Mouse (Mus musculus): Measurements from ENCODE around the gene Hormad2.

Hormad2 gene

DNA sequence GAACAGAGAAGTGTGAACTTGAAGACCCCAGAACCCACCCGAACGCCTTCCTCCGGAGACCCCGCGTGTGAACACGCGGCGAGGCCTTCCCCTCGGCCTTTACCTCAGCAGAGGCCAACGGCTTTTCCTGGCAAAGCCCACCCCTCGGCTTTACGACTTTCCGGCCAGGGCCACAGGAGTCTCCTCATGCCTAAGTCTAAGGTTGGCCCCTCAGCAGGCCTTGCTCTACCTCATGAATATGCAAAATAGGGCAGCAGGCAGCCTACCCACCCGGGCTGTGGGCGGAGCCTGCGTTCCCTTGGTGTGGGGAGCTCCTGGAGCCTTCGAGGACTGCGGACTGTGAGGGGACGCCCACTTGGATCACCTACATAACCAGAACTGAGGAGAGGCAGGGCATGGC is at the start of gene Hormad2:
Gene Hormad2, minus strand, starts transcription at position 128 of the 400 bp plus-strand sequence.
- DNase-seq: no peak

DNA sequence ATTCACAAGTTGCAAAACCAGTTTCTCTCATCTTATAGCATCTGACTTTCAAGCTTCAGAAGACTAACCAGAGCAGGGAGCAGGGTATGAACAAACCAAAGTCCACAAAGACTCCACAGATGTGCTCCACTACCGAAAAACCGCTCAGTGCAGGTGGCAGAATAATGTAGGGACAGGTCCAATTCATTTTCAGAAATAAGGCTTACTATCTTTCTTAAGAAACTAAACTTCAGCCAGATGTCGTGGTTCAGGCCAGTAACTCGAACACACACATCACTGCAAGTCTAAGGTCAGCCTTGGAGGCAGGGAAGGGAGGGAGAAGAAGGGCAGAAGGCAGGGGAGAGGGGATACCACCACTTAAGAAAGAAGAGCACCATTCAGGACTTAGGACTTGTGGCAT is 48.3 kb upstream of the Hormad2 start:
- DNase-seq: no peak

DNA sequence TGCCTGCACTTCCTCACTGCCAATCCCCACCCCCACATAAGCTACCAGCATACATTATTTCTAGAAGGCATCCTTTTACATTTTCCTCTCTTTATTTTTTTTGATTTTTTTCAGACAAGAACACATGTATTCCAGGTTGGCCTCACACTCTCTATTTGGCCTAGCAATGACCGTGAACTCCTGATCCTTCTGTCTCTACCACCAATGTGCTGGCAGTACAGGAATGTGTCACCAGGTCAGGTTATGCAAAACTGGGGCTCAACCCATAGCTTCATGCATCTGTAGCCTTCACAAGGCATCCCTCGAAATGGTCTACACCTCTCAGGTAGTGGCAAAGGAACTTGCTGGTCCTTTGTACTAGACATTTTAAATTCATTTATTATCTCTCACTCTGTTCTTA is 47.9 kb upstream of the Hormad2 start:
- no peak for DNase-seq

DNA sequence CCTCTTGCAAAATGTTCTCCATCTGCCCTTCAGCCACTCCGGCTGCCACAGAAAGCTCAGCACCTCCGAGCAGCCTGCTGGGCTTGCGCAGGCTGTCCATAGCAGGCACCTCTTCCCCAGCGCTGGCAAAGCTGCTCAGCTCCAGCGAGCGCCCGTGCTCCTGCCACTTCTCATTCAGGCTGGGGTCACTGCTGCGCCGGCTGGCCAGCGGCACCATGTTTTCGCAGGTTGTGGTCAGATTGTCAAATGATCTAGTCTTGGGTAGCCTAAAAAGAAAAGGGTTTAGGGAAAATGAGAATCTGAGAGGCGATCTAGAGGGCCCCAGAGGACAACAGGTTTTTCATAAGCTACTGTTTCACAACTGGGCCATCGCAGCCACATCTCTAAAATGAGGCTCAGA is 47.5 kb upstream of the Hormad2 start:
- no peak for DNase-seq

DNA sequence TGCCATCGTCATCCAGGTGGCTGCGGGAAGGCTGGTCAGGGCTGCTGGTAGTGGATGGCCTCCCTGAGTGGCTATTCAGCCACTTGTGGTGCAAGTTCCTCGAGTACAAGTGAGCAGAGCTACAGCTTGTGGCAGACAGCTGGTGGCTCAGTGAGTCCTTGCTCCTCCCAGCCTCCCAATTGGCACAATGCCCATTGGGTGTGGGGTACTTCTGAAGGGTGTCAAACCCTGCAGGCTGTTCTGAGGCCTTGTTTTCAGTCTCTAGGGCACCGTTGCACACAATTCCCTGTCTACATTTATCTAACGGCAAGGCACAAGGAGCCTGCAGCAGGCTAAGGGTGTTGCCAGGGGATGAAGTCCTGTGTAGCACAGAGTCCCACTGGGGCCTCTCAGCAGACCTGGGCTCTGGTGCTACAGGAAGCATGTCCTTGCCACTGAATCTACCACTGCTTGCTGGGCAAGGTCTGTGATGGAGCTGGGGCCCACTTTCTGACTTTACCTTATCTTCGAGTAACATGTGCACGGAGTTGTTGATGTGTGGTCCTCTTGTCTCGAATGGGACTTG is 46.6 kb upstream of the Hormad2 start:
- no peak for DNase-seq

DNA sequence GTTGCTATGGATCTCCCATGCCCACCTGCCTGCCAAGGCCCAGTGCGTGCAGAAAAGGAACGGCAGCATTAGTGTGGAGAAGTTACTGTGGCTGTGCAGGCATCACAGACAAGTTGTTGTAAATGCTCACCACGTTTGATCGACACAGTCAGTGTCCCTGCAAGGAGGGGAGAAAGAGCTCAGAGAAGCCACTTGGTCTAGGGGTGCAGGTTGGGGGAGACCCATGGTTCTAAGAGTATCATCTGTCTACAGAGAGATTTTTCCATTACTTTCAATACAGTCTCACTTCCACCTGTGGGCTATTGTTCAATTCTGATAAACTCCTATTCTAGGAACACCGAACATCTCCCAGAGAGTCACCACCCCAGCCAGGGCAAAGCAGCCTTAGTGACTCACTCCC is 43.6 kb upstream of the Hormad2 start:
- DNase-seq: no peak

DNA sequence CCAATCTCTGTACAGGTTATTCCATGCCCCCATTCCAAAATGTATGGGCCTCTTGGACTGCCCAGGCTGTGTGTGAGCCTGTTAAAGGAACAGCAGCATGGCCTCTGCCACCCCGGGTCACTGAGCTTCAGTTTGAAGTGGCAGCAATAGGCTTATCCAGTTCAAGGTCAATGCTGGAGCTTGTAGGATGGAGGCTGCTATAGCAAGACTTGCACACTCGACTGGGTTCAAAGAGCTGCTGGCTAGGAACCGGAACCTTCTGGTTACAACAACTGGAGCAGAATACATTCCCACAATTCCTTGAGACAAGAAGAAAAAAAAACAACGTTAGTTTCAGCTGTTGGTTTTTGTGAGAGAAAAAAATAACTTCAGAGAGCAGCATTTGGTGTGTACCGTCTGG is 41.7 kb upstream of the Hormad2 start:
- no peak for DNase-seq

DNA sequence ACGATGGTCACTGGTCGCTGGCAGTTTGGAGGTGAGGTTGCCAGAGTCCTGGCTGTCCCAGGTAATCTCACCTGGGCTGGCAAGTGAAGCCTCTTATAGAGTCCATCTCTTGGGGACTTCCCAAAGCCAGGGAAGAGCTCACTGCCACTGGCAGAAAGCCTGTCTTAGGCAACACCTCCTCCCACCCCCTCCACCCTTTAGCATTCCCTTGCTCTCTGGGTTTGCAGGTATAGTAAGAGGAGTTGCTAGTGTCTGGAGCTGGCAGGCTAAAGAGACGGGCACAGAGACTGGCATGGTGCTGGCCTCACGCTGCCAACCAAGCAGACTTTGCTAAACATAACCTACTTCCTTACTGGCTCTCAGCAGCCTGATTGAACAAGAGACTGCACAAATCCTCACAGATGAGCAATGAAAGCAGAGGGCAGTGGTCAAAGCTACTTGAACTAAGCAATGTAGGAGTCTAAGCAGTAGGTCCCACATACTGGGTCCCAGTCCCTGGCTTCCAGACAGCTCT is 35.3 kb upstream of the Hormad2 start:
- DNase-seq: no peak

DNA sequence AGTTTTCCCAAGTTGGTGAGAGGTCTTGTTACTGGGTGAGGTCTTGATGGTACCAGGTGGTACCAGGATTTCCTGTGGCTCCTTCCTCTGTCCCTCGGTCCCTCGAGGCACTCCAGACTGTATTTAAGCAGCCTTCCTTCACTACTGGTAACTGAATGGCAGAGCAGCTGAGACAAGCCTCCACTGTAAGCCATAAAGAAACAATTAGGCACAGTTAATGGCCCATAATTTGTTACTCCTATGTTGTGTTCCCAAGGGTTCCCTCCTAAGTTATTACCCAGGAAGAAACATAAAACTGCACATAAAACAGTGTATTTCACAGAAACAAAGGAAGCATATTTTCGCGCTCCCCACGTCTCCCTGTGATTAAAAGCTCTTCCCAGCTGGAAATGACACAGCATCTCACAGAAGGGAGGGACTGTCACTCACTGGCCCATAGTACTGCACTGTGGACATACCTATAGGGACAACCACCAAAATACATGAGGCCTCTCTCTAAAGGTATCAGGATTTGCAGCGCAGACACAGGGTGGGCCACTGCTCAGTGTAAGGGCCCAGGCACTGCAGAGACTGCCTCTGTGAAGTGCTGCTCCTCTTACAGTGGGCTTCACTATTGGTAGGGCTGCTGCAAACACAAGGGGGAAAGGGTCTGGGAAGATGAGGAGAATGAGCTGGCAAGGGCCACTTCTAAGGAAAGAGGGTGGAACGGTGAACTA is 31.7 kb upstream of the Hormad2 start:
- DNase-seq: no peak

DNA sequence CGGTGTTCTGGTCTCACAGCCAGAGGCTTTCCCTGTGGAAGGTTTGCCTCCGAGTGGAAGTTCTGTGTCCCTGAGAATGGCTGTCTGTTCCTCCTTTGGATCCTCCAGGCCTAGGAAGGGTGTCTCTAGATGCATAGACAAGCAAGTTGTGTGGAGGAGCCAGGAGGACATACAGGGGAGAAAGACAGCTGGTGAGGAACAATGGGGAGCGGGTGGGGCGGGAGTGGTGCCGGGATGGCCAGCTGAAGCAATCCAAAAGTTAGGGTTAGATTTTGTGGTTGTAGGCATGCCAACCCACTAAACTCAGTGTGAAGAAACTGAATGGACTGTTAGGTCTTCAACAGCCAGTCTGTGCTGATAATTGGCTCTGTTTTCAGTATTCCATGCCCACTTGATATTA is 30.8 kb upstream of the Hormad2 start:
- no peak for DNase-seq

DNA sequence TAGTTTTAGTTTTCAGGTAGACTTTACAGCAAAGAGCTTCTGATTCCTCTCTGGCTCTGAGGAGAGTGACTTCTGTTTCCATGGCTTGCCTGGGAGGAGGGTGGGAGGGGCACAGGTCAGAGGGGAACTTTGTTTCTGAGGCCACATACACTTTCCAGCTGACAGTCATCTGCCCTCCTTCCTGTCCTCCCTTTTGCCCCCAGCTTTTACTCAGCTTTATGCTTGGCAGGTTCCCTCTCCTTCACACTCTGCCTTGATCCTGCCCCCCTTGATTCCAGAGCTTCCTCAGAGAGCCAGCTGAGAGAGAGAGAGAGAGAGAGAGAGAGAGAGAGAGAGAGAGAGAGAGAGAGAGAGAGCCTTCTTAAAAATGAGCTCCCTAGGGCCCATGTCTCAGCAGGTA is 30.3 kb upstream of the Hormad2 start:
- no peak for DNase-seq

DNA sequence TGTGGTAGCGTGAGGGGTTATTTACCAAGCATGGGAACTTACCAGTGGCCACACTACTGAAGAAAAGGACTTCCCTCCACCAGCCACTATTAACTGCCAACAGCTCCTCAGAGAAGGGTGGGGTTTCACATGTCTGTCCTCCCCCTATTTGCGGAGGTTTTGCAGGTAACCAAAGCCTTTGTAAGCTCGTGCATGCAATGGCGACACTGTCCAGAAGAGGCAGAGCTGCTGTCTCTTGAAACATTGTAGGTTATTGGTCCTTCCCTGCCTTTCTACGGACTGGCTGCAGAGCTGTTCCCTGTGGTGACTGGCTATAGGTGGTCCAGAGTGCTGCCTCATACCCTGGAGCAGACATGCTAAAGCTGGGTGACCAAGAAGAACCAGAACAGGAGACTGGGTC is 28.2 kb upstream of the Hormad2 start:
- no peak for DNase-seq

DNA sequence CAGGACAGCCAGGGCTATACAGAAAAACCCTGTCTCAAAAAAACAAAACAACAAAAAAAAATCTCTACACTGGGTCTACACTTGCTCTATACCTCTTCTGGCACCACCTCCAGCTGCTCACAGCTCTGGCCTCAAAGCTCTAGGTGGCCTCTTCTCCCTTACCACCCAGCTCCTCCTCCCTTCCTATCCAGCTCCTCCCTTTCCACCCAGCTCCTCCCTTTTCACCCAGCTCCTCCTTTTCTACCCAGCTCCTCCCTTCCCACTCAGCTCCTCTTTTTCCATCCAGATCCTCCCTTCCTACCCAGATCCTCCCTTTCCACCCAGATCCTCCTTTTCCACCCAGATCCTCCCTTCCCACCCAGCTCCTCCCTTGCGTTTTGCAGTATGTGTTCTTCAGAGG is 26.5 kb upstream of the Hormad2 start:
- no peak for DNase-seq

DNA sequence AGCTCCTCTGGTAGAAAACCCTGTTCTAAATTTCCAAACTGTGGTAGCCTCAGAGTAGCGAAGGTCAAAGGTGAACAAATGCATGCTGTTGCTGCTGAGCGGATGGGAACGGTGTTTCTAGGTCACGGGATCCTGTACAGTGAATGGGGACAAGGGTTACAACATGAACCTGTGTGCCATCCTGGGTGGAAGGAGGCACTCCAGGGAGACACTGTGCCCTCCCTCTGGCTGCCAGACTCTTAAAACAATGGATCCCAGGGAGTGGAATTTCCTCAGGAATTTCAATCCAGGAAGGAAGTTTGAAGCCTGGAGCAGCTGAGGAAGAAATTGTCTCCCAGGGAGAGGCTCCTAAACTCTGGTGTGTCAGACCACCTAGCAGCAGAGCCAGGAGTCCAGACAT is 25.3 kb upstream of the Hormad2 start:
- DNase-seq: no peak

DNA sequence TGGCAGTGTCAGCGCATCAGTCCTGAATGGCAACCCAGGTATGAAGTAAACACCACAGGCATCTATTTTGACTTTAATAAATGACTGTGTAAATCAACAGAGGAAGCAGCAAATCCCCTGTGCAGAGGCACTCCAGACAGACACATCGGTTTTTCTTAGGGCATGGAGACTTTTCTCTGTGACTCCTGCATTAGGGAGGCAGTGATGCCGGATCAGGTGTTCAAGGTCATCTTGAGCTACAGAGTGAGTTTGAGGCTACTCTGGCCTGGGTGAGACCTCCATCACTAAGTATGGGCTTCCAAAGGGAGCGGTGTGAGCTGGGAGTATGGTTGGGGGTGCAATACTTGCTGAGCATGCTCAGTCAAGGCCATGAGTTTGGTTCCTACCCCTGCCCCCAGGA is 23.7 kb upstream of the Hormad2 start:
- DNase-seq: no peak

DNA sequence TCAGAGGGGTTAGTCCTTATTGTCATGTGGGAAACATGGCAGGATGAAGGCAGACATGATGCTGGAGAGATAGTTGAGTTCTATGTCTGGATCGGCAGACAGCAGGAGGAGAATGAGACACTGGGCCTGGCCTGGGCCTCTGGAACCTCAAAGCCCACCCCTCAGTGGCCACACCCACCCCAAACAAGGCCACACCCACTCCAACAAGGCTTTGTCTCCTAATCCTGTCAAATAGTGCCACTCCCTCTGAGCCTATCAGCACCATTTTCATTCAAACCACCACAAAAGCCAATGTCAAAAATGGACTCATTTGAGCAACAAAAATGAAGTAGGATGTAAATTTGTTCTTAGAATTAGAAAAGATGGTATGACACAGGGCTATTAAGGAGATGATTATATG is 23.3 kb upstream of the Hormad2 start:
- no peak for DNase-seq

DNA sequence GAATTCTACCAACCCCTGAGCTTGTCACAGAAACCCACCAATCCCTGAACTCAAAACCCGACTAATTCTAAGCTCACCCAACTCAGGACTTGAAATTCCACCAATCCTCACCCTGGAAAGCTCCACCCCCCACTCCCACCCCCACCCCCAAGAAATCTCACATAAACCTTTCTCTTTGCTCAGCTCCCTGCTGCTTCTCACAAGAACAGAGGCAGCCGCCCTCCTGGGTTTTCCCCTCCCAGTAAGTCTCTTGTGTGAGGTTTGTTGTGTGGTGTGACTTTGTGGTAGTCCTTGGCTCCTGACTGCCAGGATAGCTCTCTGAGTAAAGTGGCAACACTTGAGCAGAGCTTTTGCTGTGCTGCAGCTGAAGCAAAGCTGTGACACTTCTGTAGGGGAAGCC is 22.0 kb upstream of the Hormad2 start:
- DNase-seq: no peak

DNA sequence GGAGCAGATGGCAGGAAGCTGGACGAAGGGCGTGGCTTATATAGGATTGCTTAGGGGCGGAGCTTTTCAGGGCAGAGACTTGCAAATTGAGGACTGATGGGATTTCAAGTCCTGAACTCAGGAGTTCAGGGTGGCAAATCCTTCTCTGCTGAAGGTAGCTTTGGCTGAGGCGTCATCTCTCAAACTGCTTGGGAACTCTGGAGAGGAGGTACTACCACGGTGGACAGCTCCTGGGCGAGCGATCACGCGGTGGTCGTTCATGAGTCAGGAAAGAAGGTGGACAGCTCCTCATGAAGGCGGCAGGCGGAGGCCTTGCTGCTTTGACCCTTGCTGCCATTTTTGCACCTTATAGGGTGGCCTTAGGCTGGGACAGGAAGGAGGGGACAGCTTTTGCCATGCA is 20.2 kb upstream of the Hormad2 start:
- no peak for DNase-seq

DNA sequence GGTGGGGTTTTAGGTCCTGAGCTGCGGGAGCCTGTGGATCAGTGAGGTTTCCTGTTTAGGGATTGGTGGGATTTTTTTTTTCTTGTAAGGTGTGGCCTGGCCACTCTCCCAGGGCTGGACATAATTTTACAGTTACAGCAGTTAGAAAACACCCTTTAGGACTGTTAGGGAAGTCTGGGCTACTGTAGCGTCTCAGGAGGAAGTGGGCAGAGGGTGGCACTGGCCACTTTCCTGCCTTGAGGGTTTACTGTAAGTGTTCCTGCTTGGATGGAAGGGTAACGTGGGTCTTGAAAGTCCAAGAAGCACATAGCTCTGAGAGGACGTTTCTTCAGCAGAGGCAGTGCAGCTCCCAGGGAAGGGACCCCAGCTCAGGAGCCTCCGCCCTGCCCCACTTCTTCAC is 19.7 kb upstream of the Hormad2 start:
- no peak for DNase-seq

DNA sequence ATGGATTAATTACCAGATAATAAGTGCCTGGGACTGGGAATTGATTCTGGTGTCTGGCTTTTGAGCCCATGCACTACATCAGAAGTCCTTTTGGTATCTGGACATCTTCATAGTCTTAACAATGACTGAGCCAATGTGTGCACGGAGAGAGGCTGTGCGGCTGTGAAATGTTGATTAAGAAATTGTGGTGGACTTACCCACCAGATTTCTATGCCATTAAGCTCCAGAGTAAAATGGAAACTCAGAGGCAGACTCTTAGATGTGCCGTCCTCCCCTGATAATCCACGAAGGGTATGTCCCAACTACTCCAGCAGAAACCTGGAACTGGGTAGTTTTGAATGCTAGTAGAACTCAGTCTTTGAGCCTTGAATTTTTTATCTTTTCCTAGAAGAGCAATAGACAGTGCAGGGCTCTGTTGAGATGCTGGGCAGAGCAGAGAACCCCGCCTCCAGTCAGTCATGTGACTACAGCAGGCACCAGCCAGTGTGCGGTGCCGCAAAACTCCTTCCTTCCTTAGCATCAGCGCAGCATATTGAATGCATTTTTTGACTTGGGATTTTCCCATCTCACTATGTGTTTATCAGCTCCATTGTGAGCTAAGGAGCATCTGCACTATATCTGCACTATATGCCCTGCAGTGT is 14.1 kb upstream of the Hormad2 start:
- no peak for DNase-seq

DNA sequence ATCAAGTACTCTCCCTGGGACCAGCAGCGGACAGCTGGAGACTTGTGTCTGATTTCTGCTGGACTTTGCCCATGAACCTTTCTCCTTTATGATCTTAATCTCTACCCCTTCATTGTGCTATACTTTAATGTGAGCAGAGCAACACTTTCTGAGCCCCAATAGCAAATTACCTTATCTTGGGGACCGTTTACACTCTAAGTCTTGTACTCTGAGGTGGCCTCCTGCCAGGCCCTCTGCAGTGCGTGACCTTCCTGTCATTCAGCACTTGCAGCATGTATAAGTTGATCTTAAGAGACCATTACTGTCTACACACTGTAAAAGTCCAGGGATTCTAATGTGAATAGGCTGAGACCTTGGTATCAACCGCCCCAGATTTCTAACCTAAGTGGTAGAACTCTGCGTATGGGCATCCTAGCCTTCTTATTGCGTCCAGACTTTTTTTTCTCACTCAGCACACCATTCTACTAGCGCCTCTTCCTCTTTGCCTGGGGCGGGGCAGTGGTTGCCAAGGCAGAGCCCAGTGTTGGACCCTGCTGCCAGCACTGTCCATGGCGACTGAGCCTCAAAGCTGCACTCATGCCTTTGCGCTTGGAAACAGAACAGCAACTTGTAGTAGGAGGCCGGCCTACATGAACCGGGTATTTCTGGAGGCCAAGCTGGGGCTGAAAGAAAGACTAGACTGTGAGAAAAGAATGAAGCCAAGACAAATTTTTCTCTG is 11.7 kb upstream of the Hormad2 start:
- DNase-seq: no peak

DNA sequence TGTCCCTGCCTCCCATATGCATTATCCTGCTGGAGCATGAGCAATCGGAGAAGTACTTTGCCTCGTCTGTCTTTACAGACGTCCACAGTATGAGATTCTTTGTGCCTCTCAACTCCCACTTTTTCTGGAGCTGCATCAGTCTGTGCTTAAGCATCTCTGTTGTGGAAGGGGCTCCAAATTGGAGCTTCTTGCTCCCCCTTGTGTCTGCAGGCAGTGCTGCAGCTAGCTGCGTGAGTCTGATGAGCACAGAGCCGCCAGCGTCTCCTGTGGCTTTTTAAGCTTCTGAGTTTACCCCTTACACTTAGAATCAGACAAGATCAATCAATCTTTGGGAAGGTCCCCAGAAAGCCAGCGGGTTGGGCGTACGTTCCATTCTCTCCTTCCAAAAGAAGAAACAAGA is 10.2 kb upstream of the Hormad2 start:
- DNase-seq: peak; percentile 70

DNA sequence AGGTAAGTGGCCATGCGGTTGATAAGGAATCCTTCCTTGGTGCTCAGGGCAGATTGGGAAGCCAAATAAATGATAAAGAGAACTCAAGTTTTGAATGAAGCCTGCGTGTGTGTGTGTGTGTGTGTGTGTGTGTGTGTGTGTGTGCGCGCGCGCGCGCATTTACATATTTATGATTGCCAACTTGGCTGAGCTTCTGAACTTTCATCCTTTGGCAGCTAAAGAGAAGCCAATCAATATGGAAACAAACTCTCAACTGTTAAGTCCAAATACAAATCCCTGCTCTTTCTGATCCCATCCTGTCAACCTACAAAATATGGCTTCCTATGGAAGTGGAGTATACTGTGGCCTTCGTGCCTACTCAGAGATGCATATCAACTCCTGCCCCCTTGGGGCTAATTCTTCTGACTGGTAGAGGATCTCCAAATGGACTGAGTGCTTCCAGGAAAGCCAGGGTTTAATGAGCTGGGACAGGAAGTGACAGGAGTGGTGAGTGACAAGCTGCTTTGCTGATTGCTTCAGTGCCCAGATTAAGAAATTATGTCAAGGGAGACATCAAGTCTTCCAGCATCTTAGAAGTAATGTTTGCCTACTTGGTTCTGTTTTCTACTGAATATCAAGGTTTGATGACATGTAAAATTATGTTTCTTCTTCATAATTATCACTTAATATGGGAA is 5.4 kb upstream of the Hormad2 start:
- DNase-seq: no peak
